In genomic region chr2:172862850-172863468, GRCm38 (mm10) we compare ENCODE assay signal across 8 mouse cellular contexts.
DNase-seq lines count a peak whose midpoint lies in the region; ATAC-seq lines count a peak whose summit lies in the region.

No protein-coding gene starts in this region.

- H3K4me1 ChIP-seq in heart, embryonic 12.5 days (replicated peaks) = peaks cover 74% of the 10 kb centered on the region
- H3K4me1 ChIP-seq in kidney, embryonic 15.5 days = peaks cover 47% of the 10 kb centered on the region
- peaks cover 54% of the 10 kb centered on the region for H3K4me1 ChIP-seq in limb, embryonic 15.5 days
- H3K4me1 ChIP-seq in neural tube, embryonic 14.5 days (ENCODE audit: control insufficient read depth, insufficient read depth, low read length) = 0 out of 2 replicates have a peak, but pooled peaks cover 5% of the 10 kb centered on the region

- WGBS in heart, embryonic 12.5 days = 4% methylated on average over 29 of the region's 29 CpGs
- 22% methylated on average over 29 of the region's 29 CpGs for WGBS in kidney, embryonic 15.5 days
- 22% methylated on average over 29 of the region's 29 CpGs for WGBS in limb, embryonic 15.5 days
- WGBS in neural tube, embryonic 14.5 days = 44% methylated on average over 29 of the region's 29 CpGs

- DNase-seq in Muller cell, postnatal 12 days (ENCODE audit: inconsistent ontology term) = peak; percentile 73
- DNase-seq in embryo, embryonic 9.5 days (ENCODE audit: extremely low spot score) = peak; percentile 45
- peak; percentile 68 to 70 for DNase-seq in urinary bladder, postnatal 4 days (ENCODE audit: low spot score in 2 of 2)
- DNase-seq in gastrocnemius, postnatal 36 days = no peak

- intact Hi-C loops in gastrocnemius, postnatal 36 days (cut with DNase I) = no loop called here

- H3K4me2 ChIP-seq in heart, embryonic 12.5 days = peak overlapping the region; percentile 53
- H3K4me2 ChIP-seq in kidney, embryonic 15.5 days = peak overlapping the region; percentile 55
- peak overlapping the region; percentile 46 for H3K4me2 ChIP-seq in limb, embryonic 15.5 days
- H3K4me2 ChIP-seq in neural tube, embryonic 14.5 days (ENCODE audit: low read depth, low read length) = peak overlapping the region; percentile 15

- peak overlapping the region; percentile 7; the same call in 1 of the 2 replicates for H3K4me3 ChIP-seq in heart, embryonic 12.5 days
- peak overlapping the region; percentile 26 for H3K4me3 ChIP-seq in kidney, embryonic 15.5 days (replicated peaks)
- peak overlapping the region; percentile 1; the same call in 1 of the 2 replicates for H3K4me3 ChIP-seq in limb, embryonic 15.5 days
- H3K4me3 ChIP-seq in neural tube, embryonic 14.5 days (ENCODE audit: low read depth, low read length) = no peak overlapping the region

- ATAC-seq in heart, embryonic 12.5 days (ENCODE audit: insufficient number of reproducible peaks, low FRiP score) = peak; percentile 72
- ATAC-seq in kidney, embryonic 15.5 days (replicated peaks; ENCODE audit: low FRiP score) = peak; percentile 85
- no peak for ATAC-seq in limb, embryonic 15.5 days (ENCODE audit: insufficient number of reproducible peaks, low FRiP score, low TSS enrichment, low read depth)
- ATAC-seq in neural tube, embryonic 14.5 days (ENCODE audit: low read depth) = peak; percentile 52; the same call in 1 of the 2 replicates

- H3K27me3 ChIP-seq in heart, embryonic 12.5 days (replicated peaks) = no peaks in the 10 kb centered on the region
- H3K27me3 ChIP-seq in kidney, embryonic 15.5 days = no peaks in the 10 kb centered on the region
- no peaks in the 10 kb centered on the region for H3K27me3 ChIP-seq in limb, embryonic 15.5 days
- H3K27me3 ChIP-seq in neural tube, embryonic 14.5 days (ENCODE audit: control insufficient read depth, insufficient read depth, low read length) = no peaks in the 10 kb centered on the region

- peak overlapping the region; percentile 40; the same call in 1 of the 2 replicates for H3K9ac ChIP-seq in heart, embryonic 12.5 days
- no peak overlapping the region for H3K9ac ChIP-seq in kidney, embryonic 15.5 days
- H3K9ac ChIP-seq in limb, embryonic 15.5 days = no peak overlapping the region
- no peak overlapping the region for H3K9ac ChIP-seq in neural tube, embryonic 14.5 days (replicated peaks; ENCODE audit: low read depth, low read length)

- H3K9me3 ChIP-seq in heart, embryonic 12.5 days (replicated peaks) = peaks cover 7% of the 10 kb centered on the region; the same call in 1 of the 2 replicates
- 0 out of 2 replicates have a peak, but pooled peaks cover 2% of the 10 kb centered on the region for H3K9me3 ChIP-seq in kidney, embryonic 15.5 days (replicated peaks)
- no peaks in the 10 kb centered on the region for H3K9me3 ChIP-seq in limb, embryonic 15.5 days
- no peaks in the 10 kb centered on the region for H3K9me3 ChIP-seq in neural tube, embryonic 14.5 days (ENCODE audit: control insufficient read depth, low read length)

- H3K36me3 ChIP-seq in heart, embryonic 12.5 days = no peaks in the 10 kb centered on the region
- no peaks in the 10 kb centered on the region for H3K36me3 ChIP-seq in kidney, embryonic 15.5 days
- H3K36me3 ChIP-seq in limb, embryonic 15.5 days = no peaks in the 10 kb centered on the region
- no peaks in the 10 kb centered on the region for H3K36me3 ChIP-seq in neural tube, embryonic 14.5 days (ENCODE audit: control insufficient read depth, insufficient read depth, low read length)

- peak overlapping the region; percentile 94 for H3K27ac ChIP-seq in heart, embryonic 12.5 days (ENCODE audit: poor library complexity, severe bottlenecking)
- peak overlapping the region; percentile 64 for H3K27ac ChIP-seq in kidney, embryonic 15.5 days
- H3K27ac ChIP-seq in limb, embryonic 15.5 days = 0 out of 2 replicates have a peak overlapping the region, but pooled peaks have one; percentile 33
- no peak overlapping the region for H3K27ac ChIP-seq in neural tube, embryonic 14.5 days (ENCODE audit: low read depth, low read length)

Comparison
In these comparisons a context has a peak if more than half of its experiments do, and no peak if none do; other contexts are left out.
1. DNase-seq: peak in Muller cell, postnatal 12 days (single experiment), embryo, embryonic 9.5 days (single experiment) and urinary bladder, postnatal 4 days (2 of 2); none in gastrocnemius, postnatal 36 days (0 of 2).
2. Peak in every context shown above with its lines, with median percentiles within 50 percentile points of each other: H3K4me2 ChIP-seq.